Mouse (Mus musculus) thymus, adult 2 months (tissue): Measurements from ENCODE around the gene Grm4. TPM values are rescaled to one million over a fixed set of nuclear protein-coding genes. Genes with fewer than 3 reads are reported as not detected.

Experiments
- DNase-seq: peaks from one replicate; pipeline ENCODE4 v3.0.0; 2021
- H3K27ac ChIP-seq: fragments of 200-500 bp; 2 replicates; pipeline ENCODE4 v1.5.1; 2012; ENCODE audit warnings: low read length, control low read depth; ENCODE audit not compliant: control insufficient read depth, insufficient read depth
- H3K27me3 ChIP-seq: fragments of 200-500 bp; 2 replicates; pipeline ENCODE4 v1.6.1; 2012; ENCODE audit warnings: mild to moderate bottlenecking, low read length, moderate library complexity, mixed read lengths; ENCODE audit not compliant: control insufficient read depth, insufficient read depth
- H3K36me3 ChIP-seq: fragments of 200-500 bp; 2 replicates; pipeline ENCODE4 v1.6.1; 2012; ENCODE audit warnings: mild to moderate bottlenecking, low read length, moderate library complexity; ENCODE audit not compliant: control insufficient read depth, insufficient read depth
- H3K4me1 ChIP-seq: fragments of 200-500 bp; replicated peaks from 2 replicates; pipeline ENCODE4 v1.6.1; 2012; ENCODE audit warnings: low read length; ENCODE audit not compliant: control insufficient read depth, insufficient read depth
- H3K4me3 ChIP-seq: fragments of 200-500 bp; 2 replicates; pipeline ENCODE4 v1.5.1; 2012; ENCODE audit warnings: mild to moderate bottlenecking, low read length, control low read depth, moderate library complexity; ENCODE audit not compliant: control insufficient read depth, insufficient read depth
- CTCF ChIP-seq: fragments of 200-500 bp; IDR thresholded peaks from 2 replicates; pipeline ENCODE4 v1.5.1; 2012; ENCODE audit warnings: mild to moderate bottlenecking, control low read depth, low read length, moderate library complexity, borderline replicate concordance; ENCODE audit not compliant: control insufficient read depth, poor library complexity, insufficient read depth; ENCODE audit errors: extremely low read depth
- POLR2A ChIP-seq: fragments of 200-500 bp; IDR thresholded peaks from 2 replicates; pipeline ENCODE4 v1.6.1; 2012; ENCODE audit warnings: mild to moderate bottlenecking, low read length, control low read depth, moderate library complexity; ENCODE audit not compliant: control insufficient read depth, poor library complexity, insufficient read depth; ENCODE audit errors: extremely low read depth
- WGBS: fragments of 180-500 bp; shearing (Covaris S2); methylation state at CpG from one replicate; pipeline ENCODE4 v1.1.7; 2018; 5-methylcytosine and 5-hydroxymethylcytosine counted together
- polyA plus RNA-seq: library from polyadenylated mRNA; depleted of rRNA; stranded (reverse); fragments of >200 nt; gene quantifications from 2 replicates; pipeline ENCODE4 v1.2.3, GENCODE M21; 2012

Grm4 gene
- polyA plus RNA-seq, 1 experiment: 1.5 TPM

- TF ChIP-seq POLR2A (no peak), CTCF (no peak)
- DNase-seq: no peak
- no peaks in the 10 kb centered on the region for H3K36me3 ChIP-seq
- H3K27me3 ChIP-seq: no peaks in the 10 kb centered on the region
- peaks cover 35% of the 10 kb centered on the region for H3K4me1 ChIP-seq
- H3K4me3 ChIP-seq: no peak overlapping the region
- no peak overlapping the region for H3K27ac ChIP-seq
- 69% methylated on average over 10 of the region's 10 CpGs for WGBS
Measured at GRCm38 (mm10) chr17:27551393-27551940, 30.3 kb upstream of the Grm4 start.

- H3K27me3 ChIP-seq: no peaks in the 10 kb centered on the region
- no peak overlapping the region for H3K27ac ChIP-seq
- peaks cover 27% of the 10 kb centered on the region for H3K4me1 ChIP-seq
- DNase-seq: no peak
- WGBS: 74% methylated on average over 8 of the region's 8 CpGs
- H3K4me3 ChIP-seq: no peak overlapping the region
- H3K36me3 ChIP-seq: no peaks in the 10 kb centered on the region
- no peak for TF ChIP-seq POLR2A
- TF ChIP-seq CTCF: no peak
Measured at GRCm38 (mm10) chr17:27549234-27549633, 28.0 kb upstream of the Grm4 start.

DNA sequence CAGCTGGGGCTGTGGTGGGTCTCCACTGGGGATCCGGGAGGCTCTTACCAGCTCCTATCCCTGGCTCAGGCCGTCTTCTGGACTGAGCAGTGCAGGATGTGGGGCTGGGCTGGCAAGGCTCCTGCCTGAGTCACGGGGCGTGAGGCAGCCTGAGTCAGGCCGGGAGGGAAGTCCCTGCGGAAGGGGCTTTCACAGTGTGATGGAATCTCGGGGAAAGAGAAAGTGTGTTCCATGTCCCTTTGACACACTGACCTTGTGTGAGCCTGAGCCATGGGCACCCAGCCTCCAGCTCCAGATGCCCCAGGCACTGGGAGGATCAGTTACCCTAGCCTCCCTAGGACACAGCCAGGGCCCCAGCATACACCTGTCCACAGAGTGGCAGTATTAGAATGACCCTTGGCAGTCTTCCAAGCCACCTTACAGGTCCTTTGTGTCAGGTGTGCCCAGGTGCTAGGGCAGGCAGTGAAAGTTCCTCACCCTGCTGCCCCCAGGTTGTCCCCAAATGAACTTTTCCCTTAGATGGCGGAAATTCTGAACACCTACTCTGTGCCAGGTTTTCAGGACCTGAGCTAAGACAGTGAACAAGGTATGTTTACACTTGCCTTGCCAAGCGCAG, 26.2 kb upstream of the Grm4 start:
- DNase-seq: no peak
- Histone ChIP-seq H3K27ac (no peak overlapping the region), H3K36me3 (no peaks in the 10 kb centered on the region), H3K27me3 (no peaks in the 10 kb centered on the region), H3K4me1 (peaks cover 17% of the 10 kb centered on the region), H3K4me3 (no peak overlapping the region)
- TF ChIP-seq CTCF (no peak), POLR2A (no peak)
- 92% methylated on average over 9 of the region's 9 CpGs for WGBS

GRCm38 (mm10) chr17:27546574-27547085, 25.4 kb upstream of the Grm4 start:
- Histone ChIP-seq H3K36me3 (no peaks in the 10 kb centered on the region), H3K27me3 (no peaks in the 10 kb centered on the region), H3K4me3 (no peak overlapping the region), H3K4me1 (peaks cover 13% of the 10 kb centered on the region), H3K27ac (no peak overlapping the region)
- DNase-seq: no peak
- TF ChIP-seq CTCF: no peak
- no peak for TF ChIP-seq POLR2A
- WGBS: 83% methylated on average over 7 of the region's 7 CpGs

DNA sequence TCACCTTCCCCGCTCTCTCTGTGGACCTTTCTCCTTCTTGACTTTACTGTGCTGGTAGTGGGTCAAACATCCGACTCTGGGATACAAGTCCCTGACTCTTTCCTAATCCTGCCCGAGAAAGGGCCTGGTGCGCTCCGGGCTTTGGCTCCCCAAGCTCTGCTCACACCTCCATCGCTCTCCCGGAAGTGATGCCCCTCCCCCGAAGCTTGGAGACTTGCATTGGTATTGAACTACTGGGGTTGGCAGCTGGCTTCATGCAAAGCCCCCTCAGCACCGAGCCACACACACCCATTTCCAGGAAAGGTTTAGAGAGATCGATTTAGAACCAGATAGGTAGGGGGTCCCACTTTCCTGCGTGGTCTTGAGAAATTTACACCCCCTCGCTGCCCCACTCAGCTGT, 24.8 kb upstream of the Grm4 start:
- H3K27me3 ChIP-seq: no peaks in the 10 kb centered on the region
- 69% methylated on average over 12 of the region's 12 CpGs for WGBS

DNA sequence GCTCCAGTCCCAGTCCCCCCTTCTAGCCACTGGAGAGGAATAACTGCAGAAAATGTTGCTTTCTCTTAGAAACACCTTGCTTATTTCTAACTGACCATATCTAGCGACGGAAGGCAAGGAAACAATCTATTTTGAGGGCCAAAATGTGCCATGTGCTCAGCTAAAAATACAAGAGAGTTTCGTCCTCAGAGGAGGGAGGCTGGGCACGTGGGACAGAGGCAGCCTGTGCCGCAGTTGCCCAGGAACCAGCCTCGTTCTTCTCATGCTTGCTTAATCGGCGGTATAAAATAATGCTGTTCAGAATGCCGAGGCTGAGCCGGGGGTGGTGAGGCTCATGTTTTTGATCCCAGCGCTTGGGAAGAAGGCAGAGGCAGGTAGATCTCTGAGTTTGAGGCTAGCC, 23.3 kb upstream of the Grm4 start:
- H3K27ac ChIP-seq: no peak overlapping the region
- no peak for DNase-seq
- no peaks in the 10 kb centered on the region for H3K36me3 ChIP-seq
- 93% methylated on average over 11 of the region's 11 CpGs for WGBS
- peaks cover 8% of the 10 kb centered on the region for H3K4me1 ChIP-seq
- no peaks in the 10 kb centered on the region for H3K27me3 ChIP-seq
- TF ChIP-seq CTCF (no peak), POLR2A (no peak)
- H3K4me3 ChIP-seq: no peak overlapping the region

More for the DNA sequence above, 24.8 kb upstream of the Grm4 start:
- H3K36me3 ChIP-seq: no peaks in the 10 kb centered on the region
- no peak for DNase-seq
- TF ChIP-seq CTCF: no peak
- no peak for TF ChIP-seq POLR2A
- no peak overlapping the region for H3K4me3 ChIP-seq
- H3K27ac ChIP-seq: no peak overlapping the region
- H3K4me1 ChIP-seq: peaks cover 8% of the 10 kb centered on the region
